Mouse (Mus musculus) hindbrain, postnatal 0 days (tissue): ENCODE data around the gene Olfr1080. TPM values are rescaled to one million over a fixed set of nuclear protein-coding genes. Genes with fewer than 3 reads are reported as not detected.
"Not testable (repeated sequence)": the region's sequence is repeated elsewhere in the genome, so short reads cannot be mapped to it uniquely, and the experiment has no call there.

Source experiments
- ATAC-seq: fragments of 200-750 bp; cut with Nextera tagmentation; 2 replicates; pipeline ENCODE4 v1.8.0; 2017; ENCODE audit warnings: mild to moderate bottlenecking, moderate TSS enrichment, moderate library complexity
- DNase-seq: peaks from one replicate; pipeline ENCODE4 v3.0.0-alpha.2; 2015; ENCODE audit warnings: low spot score
- H3K27ac ChIP-seq: fragments of 300-500 bp; sonication (generic); 2 replicates; pipeline ENCODE4 v1.5.1; 2014; ENCODE audit warnings: mild to moderate bottlenecking
- H3K27me3 ChIP-seq: fragments of 300-500 bp; sonication (generic); 2 replicates; pipeline ENCODE4 v1.6.1; 2014; ENCODE audit warnings: low read length, mixed read lengths; ENCODE audit not compliant: insufficient read depth
- H3K36me3 ChIP-seq: fragments of 300-500 bp; sonication (generic); 2 replicates; pipeline ENCODE4 v1.6.1; 2014; ENCODE audit warnings: low read length, mixed read lengths; ENCODE audit not compliant: insufficient read depth
- H3K4me1 ChIP-seq: fragments of 300-500 bp; sonication (generic); 2 replicates; pipeline ENCODE4 v1.6.1; 2014; ENCODE audit warnings: antibody characterized with exemption, low read length, mixed read lengths; ENCODE audit not compliant: insufficient read depth
- H3K4me2 ChIP-seq: fragments of 300-500 bp; sonication (generic); 2 replicates; pipeline ENCODE4 v1.6.1; 2014; ENCODE audit warnings: low read depth, mild to moderate bottlenecking, low read length, moderate library complexity, mixed read lengths
- H3K4me3 ChIP-seq: fragments of 300-500 bp; sonication (generic); 2 replicates; pipeline ENCODE4 v1.5.1; 2014; ENCODE audit warnings: low read length
- H3K9ac ChIP-seq: fragments of 300-500 bp; sonication (generic); replicated peaks from 2 replicates; pipeline ENCODE4 v1.6.1; 2014; ENCODE audit warnings: mild to moderate bottlenecking, low read length, moderate library complexity, mixed read lengths
- H3K9me3 ChIP-seq: fragments of 300-500 bp; sonication (generic); 2 replicates; pipeline ENCODE4 v1.6.1; 2016; ENCODE audit warnings: low read length, mixed read lengths
- CTCF ChIP-seq: IDR thresholded peaks from 2 replicates; pipeline ENCODE4 v1.5.1; 2016; ENCODE audit warnings: antibody characterized with exemption, control low read depth, low read depth
- WGBS: fragments of 180-500 bp; shearing (Covaris S2); extraction: QIAGEN DNeasy Blood & Tissue Kit; methylation state at CpG from one replicate; pipeline ENCODE4 v1.1.7; 2014; 5-methylcytosine and 5-hydroxymethylcytosine counted together
- polyA plus RNA-seq: library from polyadenylated mRNA; unstranded; fragments of >200 nt; fragmentation: Nextera tagmentation; extraction: Ambion mirVana; gene quantifications from 2 replicates; pipeline ENCODE4 v1.2.1, GENCODE M21; 2015
- total RNA-seq: library from RNA; depleted of rRNA; stranded (reverse); fragments of >200 nt; gene quantifications from 2 replicates; pipeline ENCODE4 v1.2.3, GENCODE M21; 2014; rRNA removed

The Olfr1080 gene
- total RNA-seq (not detected in 2 replicates), polyA plus RNA-seq (not detected in 2 replicates)

- H3K9me3 ChIP-seq, DNase-seq, H3K4me3 ChIP-seq, H3K27me3 ChIP-seq, H3K9ac ChIP-seq, H3K36me3 ChIP-seq, H3K27ac ChIP-seq, H3K4me1 ChIP-seq, ATAC-seq, H3K4me2 ChIP-seq: not testable (repeated sequence)
Observed at GRCm38 (mm10) chr2:86558135-86558534, at the start of gene Olfr1080. TSS of gene Olfr1080 (minus strand) at chr2:86558235.

DNA sequence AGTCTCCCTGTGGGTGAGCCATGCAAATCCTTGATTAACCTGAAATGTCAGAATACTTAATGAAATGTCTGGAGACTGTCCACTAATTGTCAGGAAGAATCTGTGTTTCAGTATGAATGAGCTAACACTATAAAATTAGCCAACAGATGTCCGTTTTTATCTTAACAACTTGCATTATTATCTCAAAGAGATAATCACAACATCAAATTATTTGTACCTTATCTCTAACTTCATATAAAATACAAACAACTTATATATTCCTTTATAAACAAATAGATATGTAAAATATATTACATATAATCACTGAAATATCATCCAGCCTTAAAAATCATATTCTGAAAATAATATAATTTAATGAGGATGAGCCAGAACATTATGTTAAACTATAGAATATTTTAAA is 40.8 kb upstream of the Olfr1080 start, which contains the start of gene Olfr1082:
TSS of gene Olfr1082 (minus strand) at position 101 of the 400 bp plus-strand sequence.
- 33% methylated on average over 1 of the region's 1 CpGs for WGBS
- not testable (repeated sequence) for H3K4me3 ChIP-seq, DNase-seq, H3K4me2 ChIP-seq, H3K27me3 ChIP-seq, H3K4me1 ChIP-seq, H3K36me3 ChIP-seq, H3K9me3 ChIP-seq, ATAC-seq, H3K9ac ChIP-seq, H3K27ac ChIP-seq

DNA sequence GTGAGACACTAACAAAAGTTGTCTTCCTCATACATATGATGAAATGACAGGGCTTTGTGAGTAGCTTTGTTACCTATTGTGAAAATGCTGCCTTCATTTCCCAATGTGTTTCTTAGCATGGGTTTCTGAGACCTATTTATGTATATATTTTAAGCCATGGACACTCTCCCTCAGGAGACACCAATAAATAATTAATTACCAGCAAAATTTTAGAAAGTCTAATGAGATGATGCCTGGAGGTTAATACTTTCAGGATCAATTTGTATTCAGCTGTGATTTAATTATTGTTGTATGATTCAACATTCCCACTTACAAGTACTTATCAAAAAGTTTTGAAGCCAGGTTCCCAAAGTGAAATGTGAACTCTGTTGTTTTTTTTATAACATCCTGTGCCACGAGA is 15.7 kb downstream of the Olfr1080 start, which contains the start of gene Olfr1079:
TSS of gene Olfr1079 (minus strand) at position 101 of the 400 bp plus-strand sequence.
- no peak within 1 kb of the TSS for H3K4me3 ChIP-seq
- no peaks in the 10 kb centered on the region for H3K36me3 ChIP-seq
- DNase-seq (no peak), ATAC-seq (no peak)
- no peaks in the 10 kb centered on the region for H3K4me1 ChIP-seq
- no peak within 1 kb of the TSS for H3K4me2 ChIP-seq
- H3K27me3 ChIP-seq, result no peaks in the 10 kb centered on the region
- no peak for TF ChIP-seq CTCF
- 61% methylated on average over 1 of the region's 1 CpGs for WGBS
- no peak within 1 kb of the TSS for H3K9ac ChIP-seq
- H3K9me3 ChIP-seq, result no peaks in the 10 kb centered on the region
- no peak within 1 kb of the TSS for H3K27ac ChIP-seq

GRCm38 (mm10) chr2:86530991-86531390 is 27.0 kb downstream of the Olfr1080 start:
- ATAC-seq (no peak), DNase-seq (peak; percentile 5)
- H3K9me3 ChIP-seq, result no peaks in the 10 kb centered on the region
- no peaks in the 10 kb centered on the region for H3K27me3 ChIP-seq
- H3K4me1 ChIP-seq, result no peaks in the 10 kb centered on the region
- 67% methylated on average over 1 of the region's 1 CpGs for WGBS
- no peak overlapping the region for H3K27ac ChIP-seq
- no peak overlapping the region for H3K4me2 ChIP-seq
- H3K4me3 ChIP-seq, result no peak overlapping the region
- H3K9ac ChIP-seq, result no peak overlapping the region
- no peak for TF ChIP-seq CTCF
- no peaks in the 10 kb centered on the region for H3K36me3 ChIP-seq

DNA sequence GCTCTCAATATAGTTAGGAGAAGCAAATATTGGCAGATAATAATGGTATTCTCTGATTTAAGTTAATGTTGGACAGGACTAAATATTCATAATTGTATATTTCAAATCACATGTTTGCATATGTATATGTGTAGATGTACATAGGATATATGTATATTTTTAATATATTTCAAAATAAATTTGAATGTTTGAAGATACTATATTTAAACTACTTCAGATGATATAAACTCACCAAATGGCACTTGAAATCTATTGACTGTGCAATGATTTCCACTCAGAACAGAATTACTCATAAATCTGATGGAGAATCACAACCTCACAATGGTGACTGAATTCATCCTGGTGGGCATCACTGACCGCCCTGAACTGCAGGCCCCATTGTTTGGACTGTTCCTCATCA is 49.9 kb downstream of the Olfr1080 start, which contains the start of gene Olfr1076:
TSS of gene Olfr1076 (plus strand) at position 301 of the 400 bp plus-strand sequence.
- H3K36me3 ChIP-seq, result no peaks in the 10 kb centered on the region
- H3K4me2 ChIP-seq, result no peak within 1 kb of the TSS
- H3K27ac ChIP-seq, result no peak within 1 kb of the TSS
- no peak within 1 kb of the TSS for H3K4me3 ChIP-seq
- WGBS, result 82% methylated on average over 1 of the region's 1 CpGs
- H3K9ac ChIP-seq, result no peak within 1 kb of the TSS
- H3K4me1 ChIP-seq, result no peaks in the 10 kb centered on the region
- H3K9me3 ChIP-seq, result no peaks in the 10 kb centered on the region
- ATAC-seq (no peak), DNase-seq (no peak)
- no peak for TF ChIP-seq CTCF
- no peaks in the 10 kb centered on the region for H3K27me3 ChIP-seq

Other genes with a start within 250 kb of the Olfr1080 start
- gene Olfr1053, start 243.0 kb downstream of the Olfr1080 start, total RNA-seq, result not detected in 2 replicates
- not detected in 2 replicates for gene Olfr1053, start 243.0 kb downstream of the Olfr1080 start, polyA plus RNA-seq
- gene Olfr1054, start 222.8 kb downstream of the Olfr1080 start, total RNA-seq, result not detected in 2 replicates
- not detected in 2 replicates for gene Olfr1054, start 222.8 kb downstream of the Olfr1080 start, polyA plus RNA-seq
- gene Olfr1055, start 208.0 kb downstream of the Olfr1080 start, total RNA-seq, result not detected in 2 replicates
- not detected in 2 replicates for gene Olfr1055, start 208.0 kb downstream of the Olfr1080 start, polyA plus RNA-seq
- not detected in 2 replicates for gene Olfr1056, start 195.8 kb downstream of the Olfr1080 start, total RNA-seq
- gene Olfr1056, start 195.8 kb downstream of the Olfr1080 start, polyA plus RNA-seq, result not detected in 2 replicates
- not detected in 2 replicates for gene Olfr1057, start 179.8 kb downstream of the Olfr1080 start, total RNA-seq
- gene Olfr1057, start 179.8 kb downstream of the Olfr1080 start, polyA plus RNA-seq, result not detected in 2 replicates
- not detected in 2 replicates for gene Olfr1058, start 169.7 kb downstream of the Olfr1080 start, total RNA-seq
- not detected in 2 replicates for gene Olfr1058, start 169.7 kb downstream of the Olfr1080 start, polyA plus RNA-seq
- gene Olfr1061, start 144.2 kb downstream of the Olfr1080 start, total RNA-seq, result not detected in 2 replicates
- gene Olfr1061, start 144.2 kb downstream of the Olfr1080 start, polyA plus RNA-seq, result not detected in 2 replicates
- gene Olfr1062, start 131.5 kb downstream of the Olfr1080 start, total RNA-seq, result not detected in 2 replicates
- gene Olfr1062, start 131.5 kb downstream of the Olfr1080 start, polyA plus RNA-seq, result not detected in 2 replicates
- not detected in 2 replicates for gene Olfr1065, start 107.6 kb downstream of the Olfr1080 start, total RNA-seq
- gene Olfr1065, start 107.6 kb downstream of the Olfr1080 start, polyA plus RNA-seq, result not detected in 2 replicates
- gene Olfr1066, start 102.0 kb downstream of the Olfr1080 start, total RNA-seq, result not detected in 2 replicates
- not detected in 2 replicates for gene Olfr1066, start 102.0 kb downstream of the Olfr1080 start, polyA plus RNA-seq
- not detected in 2 replicates for gene Olfr228, start 70.8 kb downstream of the Olfr1080 start, total RNA-seq
- not detected in 2 replicates for gene Olfr228, start 70.8 kb downstream of the Olfr1080 start, polyA plus RNA-seq
- not detected in 2 replicates for gene Olfr1076, start 49.8 kb downstream of the Olfr1080 start, total RNA-seq
- gene Olfr1076, start 49.8 kb downstream of the Olfr1080 start, polyA plus RNA-seq, result not detected in 2 replicates
- not detected in 2 replicates for gene Olfr1079, start 15.8 kb downstream of the Olfr1080 start, total RNA-seq
- gene Olfr1079, start 15.8 kb downstream of the Olfr1080 start, polyA plus RNA-seq, result not detected in 2 replicates
- gene Olfr1082, start 40.7 kb upstream of the Olfr1080 start, total RNA-seq, result not detected in 2 replicates
- not detected in 2 replicates for gene Olfr1082, start 40.7 kb upstream of the Olfr1080 start, polyA plus RNA-seq
- not detected in 2 replicates for gene Olfr1084, start 81.5 kb upstream of the Olfr1080 start, total RNA-seq
- not detected in 2 replicates for gene Olfr1084, start 81.5 kb upstream of the Olfr1080 start, polyA plus RNA-seq
- not detected in 2 replicates for gene Olfr1085, start 103.8 kb upstream of the Olfr1080 start, total RNA-seq
- not detected in 2 replicates for gene Olfr1085, start 103.8 kb upstream of the Olfr1080 start, polyA plus RNA-seq
- not detected in 2 replicates for gene Olfr1086, start 121.9 kb upstream of the Olfr1080 start, total RNA-seq
- not detected in 2 replicates for gene Olfr1086, start 121.9 kb upstream of the Olfr1080 start, polyA plus RNA-seq
- gene Olfr1087, start 140.2 kb upstream of the Olfr1080 start, total RNA-seq, result not detected in 2 replicates
- not detected in 2 replicates for gene Olfr1087, start 140.2 kb upstream of the Olfr1080 start, polyA plus RNA-seq
- gene Olfr1089, start 175.5 kb upstream of the Olfr1080 start, total RNA-seq, result not detected in 2 replicates
- not detected in 2 replicates for gene Olfr1089, start 175.5 kb upstream of the Olfr1080 start, polyA plus RNA-seq
- not detected in 2 replicates for gene Olfr1090, start 200.8 kb upstream of the Olfr1080 start, total RNA-seq
- gene Olfr1090, start 200.8 kb upstream of the Olfr1080 start, polyA plus RNA-seq, result not detected in 2 replicates
- gene Olfr1093, start 224.2 kb upstream of the Olfr1080 start, total RNA-seq, result not detected in 2 replicates
- not detected in 2 replicates for gene Olfr1093, start 224.2 kb upstream of the Olfr1080 start, polyA plus RNA-seq